Mouse (Mus musculus): ENCODE measurements around the gene Plvap. TPM values are rescaled to one million over a fixed set of nuclear protein-coding genes. Genes with fewer than 3 reads are reported as not detected.

Gene Plvap
- total and polyA plus RNA-seq, 2 experiments from 2014 or later: 51.6 to 64.8 TPM

DNA sequence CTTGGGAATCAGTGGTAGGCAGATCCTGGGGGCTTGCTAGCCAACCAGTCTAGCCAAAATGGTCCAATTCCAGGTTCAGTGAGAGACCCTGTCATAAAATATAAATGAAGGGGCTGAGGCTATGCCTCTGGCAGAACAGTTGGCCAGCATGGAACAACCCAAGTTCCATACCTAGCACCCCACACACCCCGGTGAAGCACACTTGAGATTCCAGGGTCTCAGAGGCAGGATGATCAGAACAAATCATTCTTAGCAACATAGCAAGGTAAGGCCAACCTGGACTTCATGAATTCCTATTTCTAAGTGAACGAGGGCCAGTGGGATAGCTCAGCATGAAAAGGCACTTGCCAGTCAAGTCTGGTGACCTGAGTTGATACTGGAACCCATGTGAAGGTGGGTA lies 44.4 kb downstream of the Plvap start:
- 83% methylated on average over 2 of the region's 2 CpGs for WGBS
- Histone ChIP-seq H3K9ac (replicated peaks; ENCODE audit: low read depth, low read length) (no peak overlapping the region), H3K36me3 (replicated peaks; ENCODE audit: control insufficient read depth, insufficient read depth, low read length) (peaks cover 10% of the 10 kb centered on the region), H3K4me3 (ENCODE audit: low read depth, low read length) (no peak overlapping the region), H3K4me2 (ENCODE audit: low read depth, low read length) (no peak overlapping the region), H3K27me3 (ENCODE audit: control insufficient read depth, insufficient read depth, low read length) (no peaks in the 10 kb centered on the region), H3K27ac (ENCODE audit: low read depth) (no peak overlapping the region), H3K9me3 (replicated peaks; ENCODE audit: control insufficient read depth, low read length) (no peaks in the 10 kb centered on the region), H3K4me1 (ENCODE audit: control insufficient read depth, insufficient read depth) (peaks cover 20% of the 10 kb centered on the region)
- ATAC-seq (ENCODE audit: insufficient read depth, low read depth) (no peak), DNase-seq (ENCODE audit: low spot score) (no peak)
- no peak for TF ChIP-seq CTCF (IDR thresholded peaks at IDR 0.05; ENCODE audit: low read depth)
- TF ChIP-seq EP300 (IDR thresholded peaks at IDR 0.05; ENCODE audit: low read depth): no peak

GRCm38 (mm10) chr8:71466198-71466597 lies 45.4 kb downstream of the Plvap start:
- ATAC-seq (ENCODE audit: insufficient read depth, low read depth) (no peak), DNase-seq (ENCODE audit: low spot score) (no peak)
- Histone ChIP-seq H3K36me3 (replicated peaks; ENCODE audit: control insufficient read depth, insufficient read depth, low read length) (peaks cover 3% of the 10 kb centered on the region; the same call in 1 of the 2 replicates), H3K9ac (replicated peaks; ENCODE audit: low read depth, low read length) (no peak overlapping the region), H3K27ac (ENCODE audit: low read depth) (no peak overlapping the region), H3K4me1 (ENCODE audit: control insufficient read depth, insufficient read depth) (peaks cover 20% of the 10 kb centered on the region), H3K4me2 (ENCODE audit: low read depth, low read length) (peak overlapping the region; percentile 59; the same call in 1 of the 2 replicates), H3K4me3 (ENCODE audit: low read depth, low read length) (0 out of 2 replicates have a peak overlapping the region, but pooled peaks have one; percentile 59), H3K27me3 (ENCODE audit: control insufficient read depth, insufficient read depth, low read length) (no peaks in the 10 kb centered on the region), H3K9me3 (replicated peaks; ENCODE audit: control insufficient read depth, low read length) (no peaks in the 10 kb centered on the region)
- WGBS: 98% methylated on average over 5 of the region's 5 CpGs
- TF ChIP-seq EP300 (IDR thresholded peaks at IDR 0.05; ENCODE audit: low read depth) (no peak), CTCF (IDR thresholded peaks at IDR 0.05; ENCODE audit: low read depth) (no peak)

- ATAC-seq (ENCODE audit: insufficient read depth, low read depth) (no peak), DNase-seq (ENCODE audit: low spot score) (no peak)
- H3K9me3 ChIP-seq (replicated peaks; ENCODE audit: control insufficient read depth, low read length): no peaks in the 10 kb centered on the region
- no peaks in the 10 kb centered on the region for H3K27me3 ChIP-seq (ENCODE audit: control insufficient read depth, insufficient read depth, low read length)
- peak overlapping the region; percentile 20; the same call in 1 of the 2 replicates for H3K9ac ChIP-seq (replicated peaks; ENCODE audit: low read depth, low read length)
- peaks cover 20% of the 10 kb centered on the region for H3K4me1 ChIP-seq (ENCODE audit: control insufficient read depth, insufficient read depth)
- H3K4me3 ChIP-seq (ENCODE audit: low read depth, low read length): peak overlapping the region; percentile 59
- peak overlapping the region; percentile 59 for H3K4me2 ChIP-seq (ENCODE audit: low read depth, low read length)
- TF ChIP-seq CTCF (IDR thresholded peaks at IDR 0.05; ENCODE audit: low read depth) (no peak), EP300 (IDR thresholded peaks at IDR 0.05; ENCODE audit: low read depth) (no peak)
- H3K36me3 ChIP-seq (replicated peaks; ENCODE audit: control insufficient read depth, insufficient read depth, low read length): peaks cover 7% of the 10 kb centered on the region; the same call in 1 of the 2 replicates
- WGBS: 54% methylated on average over 8 of the region's 8 CpGs
- no peak overlapping the region for H3K27ac ChIP-seq (ENCODE audit: low read depth)
These were observed 45.8 kb downstream of the Plvap start for GRCm38 (mm10) chr8:71465733-71466132.

DNA sequence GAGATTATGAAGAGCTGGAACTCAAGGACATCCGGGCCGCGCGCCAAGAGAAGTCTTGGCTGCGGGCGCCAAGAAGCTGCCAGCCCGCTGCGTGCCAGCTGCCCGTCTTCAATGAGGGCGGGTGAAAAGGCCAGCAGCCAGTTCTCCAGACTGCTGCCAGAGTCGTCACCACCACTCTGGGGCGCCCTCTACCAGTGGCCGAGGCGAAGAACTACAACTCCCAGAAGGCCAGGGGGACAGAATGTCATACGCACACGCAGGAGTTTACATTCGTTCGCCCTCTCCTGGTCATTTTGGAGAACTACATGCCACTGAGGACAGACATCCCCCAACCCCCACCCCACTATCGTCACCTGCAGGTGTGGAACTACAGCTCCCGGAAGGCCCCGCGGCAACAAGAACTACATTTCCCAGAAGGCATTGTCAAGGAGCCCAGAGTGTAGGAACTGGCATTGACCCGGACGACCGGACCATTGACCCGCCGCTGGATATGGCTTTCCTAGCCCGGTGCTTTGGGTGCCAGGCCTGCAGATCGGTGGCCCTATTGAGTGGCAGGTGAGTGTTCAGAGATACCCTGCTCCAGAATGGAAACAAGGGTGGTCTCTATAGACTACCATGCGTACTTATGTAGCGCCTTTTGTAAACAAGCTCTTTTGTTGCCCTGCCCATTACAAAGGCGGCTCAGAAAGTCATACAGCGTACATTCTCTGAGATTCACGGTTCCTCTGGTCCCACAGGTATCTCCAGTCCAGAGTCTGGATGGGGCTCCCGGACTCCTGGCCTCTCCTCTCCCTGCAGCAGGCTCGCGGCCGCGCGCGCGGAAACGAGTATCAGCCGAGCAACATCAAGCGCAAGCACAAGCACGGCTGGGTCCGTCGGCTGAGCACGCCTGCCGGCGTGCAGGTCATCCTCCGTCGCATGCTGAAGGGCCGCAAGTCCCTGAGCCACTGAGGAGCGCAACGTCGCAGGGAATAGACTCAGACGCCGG lies 46.7 kb downstream of the Plvap start, which contains the start of gene Mrpl34:
TSS of gene Mrpl34 (plus strand) at position 447 of the 988 bp plus-strand sequence.
- Histone ChIP-seq H3K27me3 (ENCODE audit: control insufficient read depth, insufficient read depth, low read length) (no peaks in the 10 kb centered on the region), H3K36me3 (replicated peaks; ENCODE audit: control insufficient read depth, insufficient read depth, low read length) (peaks cover 11% of the 10 kb centered on the region; the same call in 1 of the 2 replicates), H3K9ac (replicated peaks; ENCODE audit: low read depth, low read length) (peak within 1 kb of the TSS; percentile 50), H3K4me2 (ENCODE audit: low read depth, low read length) (peak within 1 kb of the TSS; percentile 87), H3K4me1 (ENCODE audit: control insufficient read depth, insufficient read depth) (peaks cover 14% of the 10 kb centered on the region), H3K9me3 (replicated peaks; ENCODE audit: control insufficient read depth, low read length) (no peaks in the 10 kb centered on the region), H3K4me3 (ENCODE audit: low read depth, low read length) (peak within 1 kb of the TSS; percentile 75), H3K27ac (ENCODE audit: low read depth) (peak within 1 kb of the TSS; percentile 93)
- peak; percentile 98 for DNase-seq (ENCODE audit: low spot score)
- TF ChIP-seq CTCF (IDR thresholded peaks at IDR 0.05; ENCODE audit: low read depth) (peak; percentile 96), EP300 (IDR thresholded peaks at IDR 0.05; ENCODE audit: low read depth) (peak; percentile 86; the same call in 1 of the 2 replicates)
- under 1% methylated on average over 59 of the region's 59 CpGs for WGBS
- peak; percentile 82 for ATAC-seq (ENCODE audit: insufficient read depth, low read depth)

DNA sequence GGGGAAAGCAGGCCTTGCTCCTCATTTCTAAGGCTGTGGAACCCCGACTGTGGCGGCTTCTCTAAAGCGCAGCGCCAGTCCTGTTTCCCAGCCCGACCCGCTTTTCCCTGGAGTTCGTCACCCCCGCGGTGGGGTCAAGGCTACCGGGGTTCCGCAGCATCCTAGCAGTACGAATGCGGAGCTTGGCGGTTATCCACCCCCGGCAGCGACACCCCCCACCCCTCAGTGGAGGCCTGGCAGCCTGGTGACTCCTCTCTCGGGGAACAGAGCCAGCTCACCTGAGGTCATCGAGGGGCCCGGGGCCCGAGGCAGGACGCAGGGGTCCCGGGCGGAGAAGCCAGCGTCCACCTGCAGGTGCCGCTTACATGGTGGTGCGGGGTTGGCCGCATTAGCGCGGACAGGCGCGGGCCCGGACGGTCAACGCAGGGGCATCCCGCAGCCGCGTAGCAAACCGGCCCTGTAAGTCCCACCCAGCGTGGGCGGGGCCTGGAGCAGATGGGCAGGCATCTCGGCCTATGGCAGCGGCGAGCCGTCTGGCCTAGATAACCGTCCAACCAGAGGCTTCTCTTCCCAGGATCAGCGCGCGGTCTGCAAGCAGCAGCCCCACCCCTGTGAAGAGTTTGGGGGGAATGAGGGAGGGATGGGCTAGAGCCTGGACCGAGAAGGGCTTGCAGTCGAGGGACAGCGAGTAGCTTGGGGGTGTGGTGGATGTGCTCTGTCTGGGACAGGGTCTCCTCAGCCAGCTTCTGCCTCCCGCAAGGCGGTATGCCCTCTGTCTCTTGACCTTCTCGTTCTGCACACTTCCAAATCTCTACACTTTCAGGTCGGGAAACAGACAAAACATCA lies 48.1 kb downstream of the Plvap start, which contains the start of gene Abhd8:
TSS of gene Abhd8 (minus strand) at position 468 of the 846 bp plus-strand sequence.
- peak within 1 kb of the TSS; percentile 75 for H3K4me3 ChIP-seq (ENCODE audit: low read depth, low read length)
- no peaks in the 10 kb centered on the region for H3K27me3 ChIP-seq (ENCODE audit: control insufficient read depth, insufficient read depth, low read length)
- H3K9ac ChIP-seq (replicated peaks; ENCODE audit: low read depth, low read length): peak within 1 kb of the TSS; percentile 50
- H3K4me1 ChIP-seq (ENCODE audit: control insufficient read depth, insufficient read depth): peaks cover 10% of the 10 kb centered on the region; the same call in 1 of the 2 replicates
- TF ChIP-seq EP300 (IDR thresholded peaks at IDR 0.05; ENCODE audit: low read depth) (no peak), CTCF (IDR thresholded peaks at IDR 0.05; ENCODE audit: low read depth) (no peak)
- WGBS: under 1% methylated on average over 55 of the region's 55 CpGs
- DNase-seq (ENCODE audit: low spot score) (peak; percentile 85), ATAC-seq (ENCODE audit: insufficient read depth, low read depth) (peak; percentile 59)
- H3K36me3 ChIP-seq (replicated peaks; ENCODE audit: control insufficient read depth, insufficient read depth, low read length): peaks cover 17% of the 10 kb centered on the region; the same call in 1 of the 2 replicates
- peak within 1 kb of the TSS; percentile 87 for H3K4me2 ChIP-seq (ENCODE audit: low read depth, low read length)
- H3K9me3 ChIP-seq (replicated peaks; ENCODE audit: control insufficient read depth, low read length): no peaks in the 10 kb centered on the region
- H3K27ac ChIP-seq (ENCODE audit: low read depth): peak within 1 kb of the TSS; percentile 93

Measured in heart, postnatal 0 days (tissue).